Mouse (Mus musculus) spleen, postnatal 14 days (tissue): Measurements from ENCODE around the gene Slc31a1.

Source experiments
- DNase-seq, 2 experiments: peaks; one replicate each; pipeline ENCODE4 v3.0.0; 2021 to 2022; ENCODE audit warnings: low spot score in 2 of 2

Slc31a1 gene

DNA sequence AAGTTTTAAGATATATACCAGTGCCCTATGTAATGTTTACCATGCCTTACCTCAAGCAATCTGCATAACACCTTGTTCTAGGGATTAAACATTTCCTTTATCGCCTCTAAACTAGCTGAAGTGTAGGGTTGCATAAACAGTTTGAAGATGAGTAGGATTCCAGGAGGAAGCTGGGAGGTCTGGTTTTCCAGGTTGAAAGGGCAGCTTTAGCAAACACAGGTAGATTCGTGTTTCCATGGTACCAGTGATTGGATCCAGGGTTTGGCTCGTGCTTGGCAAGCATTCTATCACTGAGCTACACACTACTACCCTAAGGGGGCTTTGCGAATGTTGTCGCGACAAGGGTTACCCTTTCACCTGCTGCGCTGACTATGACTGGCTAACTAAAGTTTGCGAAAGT lies 3.8 kb downstream of the Slc31a1 start:
- DNase-seq: no peak

DNA sequence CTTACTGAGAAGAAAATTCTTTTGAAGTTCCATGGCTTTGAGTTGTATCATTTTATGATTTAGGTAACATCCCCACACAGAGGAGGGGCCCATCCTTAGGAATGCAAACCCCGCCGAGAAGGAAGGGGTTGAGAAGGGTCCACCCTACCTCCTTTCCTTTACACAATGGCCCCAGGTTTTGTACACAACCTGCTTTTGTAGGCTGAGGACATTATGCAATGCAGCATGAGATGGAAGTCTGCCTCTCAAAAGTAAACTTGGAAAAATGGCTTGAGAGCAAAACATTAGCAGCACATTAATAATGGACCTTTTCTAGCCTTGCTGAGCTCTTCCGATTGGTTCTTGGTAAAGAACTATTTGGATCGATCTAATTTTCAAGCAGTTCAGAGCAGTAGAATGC lies 5.8 kb downstream of the Slc31a1 start:
- DNase-seq: no peak

DNA sequence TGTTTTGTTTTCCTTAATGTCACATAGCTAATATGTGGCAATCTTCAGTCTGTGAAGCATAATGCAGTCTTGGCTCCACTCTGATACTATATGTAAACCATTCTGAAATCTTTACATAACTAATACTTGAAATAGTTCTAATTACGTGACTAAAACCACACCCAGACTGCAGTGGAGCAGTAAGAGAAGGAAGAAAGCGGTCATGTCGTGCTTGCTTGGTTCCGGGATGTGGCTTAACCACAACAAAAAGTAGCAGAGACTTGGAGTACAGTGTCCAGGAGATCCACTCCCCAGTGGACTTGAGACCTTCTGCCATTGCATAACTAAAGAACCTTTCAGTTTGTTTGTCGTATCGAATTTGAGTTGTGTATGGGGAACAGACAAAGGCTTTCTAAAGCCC lies 7.1 kb downstream of the Slc31a1 start:
- DNase-seq: no peak

DNA sequence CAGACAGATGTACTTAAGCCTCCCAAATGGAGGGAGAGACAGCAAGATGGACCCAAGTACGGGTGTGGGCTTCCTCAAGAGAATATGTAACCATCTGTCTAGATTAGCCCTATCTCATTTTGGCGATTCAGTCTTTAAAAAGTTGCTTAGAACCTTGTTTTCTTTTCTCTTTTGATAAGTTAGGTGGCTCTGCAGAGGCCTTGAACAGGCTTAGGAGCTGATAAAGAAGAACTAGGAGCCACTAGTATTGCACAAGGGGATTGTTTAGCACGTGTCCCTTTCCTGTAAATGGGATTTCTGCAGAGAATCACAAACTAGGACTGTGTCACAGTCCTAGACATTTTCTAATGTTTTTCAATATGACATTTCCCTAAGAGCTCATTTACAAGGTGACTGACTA lies 8.6 kb downstream of the Slc31a1 start:
- no peak for DNase-seq

DNA sequence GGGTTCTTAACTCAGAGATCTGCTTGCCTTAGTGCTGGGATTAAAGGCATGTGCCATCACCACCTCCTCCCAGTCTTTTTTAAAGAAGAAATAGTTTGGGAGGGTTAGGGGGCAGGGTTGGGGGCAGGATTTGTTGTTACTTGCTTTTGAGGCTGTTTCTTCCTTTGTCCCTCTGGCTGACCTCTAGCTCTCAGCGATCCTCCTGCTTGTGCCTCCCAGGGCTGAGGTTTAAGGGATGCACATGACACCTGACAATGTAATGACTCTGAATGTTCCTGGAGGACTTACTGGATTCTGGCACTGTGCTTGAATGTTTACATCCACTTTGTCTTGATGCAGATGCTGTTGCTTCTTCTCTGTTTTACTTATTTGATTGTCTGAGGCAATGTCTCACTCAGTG lies 11.9 kb downstream of the Slc31a1 start:
- DNase-seq: no peak

DNA sequence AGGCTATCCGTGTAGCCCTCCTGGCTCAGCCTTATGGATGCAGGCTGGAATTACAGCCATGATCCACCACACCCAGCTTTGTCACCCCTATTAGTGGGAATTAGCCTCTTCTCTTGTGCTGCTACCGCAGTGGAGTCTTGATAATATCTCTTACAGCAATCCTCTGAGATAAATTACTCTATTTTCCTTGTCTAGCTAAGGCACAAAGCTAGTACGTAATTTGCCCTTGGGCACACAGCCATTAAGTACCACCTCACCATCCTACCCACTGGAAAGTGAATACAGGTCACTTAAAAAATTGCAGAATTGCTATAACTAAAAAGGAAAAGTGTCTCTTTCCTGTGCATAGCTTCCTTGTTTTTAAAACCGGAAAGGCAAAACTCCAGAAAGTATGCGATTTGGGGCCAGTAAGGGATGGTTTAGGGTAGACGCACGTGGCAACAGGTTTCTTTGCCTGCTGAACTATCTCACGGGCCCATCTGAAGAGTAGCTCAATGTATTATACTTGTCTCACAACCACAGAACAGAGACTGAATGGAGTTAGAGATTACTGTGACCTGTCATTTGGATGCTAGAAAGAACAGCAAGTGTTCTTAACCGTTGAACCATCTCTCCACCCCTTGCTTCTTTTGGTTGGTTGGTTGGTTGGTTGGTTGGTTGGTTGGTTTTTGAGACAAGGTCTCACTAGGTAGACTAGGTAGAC lies 12.4 kb downstream of the Slc31a1 start:
- no peak for DNase-seq

DNA sequence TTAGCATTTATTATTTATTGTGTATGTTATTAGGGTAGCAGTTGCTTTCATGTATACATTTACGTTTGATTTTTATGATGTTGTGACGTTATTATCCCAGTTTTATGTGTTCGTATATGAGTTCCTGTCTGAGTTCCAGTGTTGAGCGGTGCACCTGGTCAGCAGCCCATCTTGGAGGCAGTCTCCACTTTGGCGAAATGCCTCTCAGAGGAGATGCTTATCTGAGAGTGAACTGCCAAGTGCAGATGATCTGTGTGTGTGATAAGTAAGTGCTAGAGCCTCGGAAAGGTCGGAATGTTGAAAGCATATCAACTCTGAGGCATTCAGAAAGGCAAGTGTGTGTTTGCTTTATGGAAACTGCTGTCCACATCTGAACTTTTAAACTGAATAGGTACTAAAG lies 13.1 kb downstream of the Slc31a1 start:
- no peak for DNase-seq

DNA sequence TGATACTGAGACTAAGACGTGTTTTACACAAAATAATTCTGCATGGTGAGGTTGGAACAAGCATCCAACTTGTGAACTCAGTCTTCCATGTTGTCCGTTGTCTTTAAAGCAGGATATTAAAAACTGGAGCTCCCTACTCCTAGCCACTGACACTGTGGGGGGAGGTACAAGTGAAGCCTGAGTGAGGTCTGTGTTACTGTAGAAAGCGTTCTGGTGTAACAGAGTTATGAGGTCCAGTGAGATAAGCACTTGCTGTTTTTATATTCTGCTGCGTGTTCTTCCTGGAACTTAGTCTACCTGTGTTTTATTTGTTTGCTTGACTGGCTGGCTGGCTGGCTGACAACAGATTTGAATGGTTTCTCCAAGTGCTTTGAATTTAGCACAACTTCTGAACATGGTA lies 13.8 kb downstream of the Slc31a1 start:
- no peak for DNase-seq

DNA sequence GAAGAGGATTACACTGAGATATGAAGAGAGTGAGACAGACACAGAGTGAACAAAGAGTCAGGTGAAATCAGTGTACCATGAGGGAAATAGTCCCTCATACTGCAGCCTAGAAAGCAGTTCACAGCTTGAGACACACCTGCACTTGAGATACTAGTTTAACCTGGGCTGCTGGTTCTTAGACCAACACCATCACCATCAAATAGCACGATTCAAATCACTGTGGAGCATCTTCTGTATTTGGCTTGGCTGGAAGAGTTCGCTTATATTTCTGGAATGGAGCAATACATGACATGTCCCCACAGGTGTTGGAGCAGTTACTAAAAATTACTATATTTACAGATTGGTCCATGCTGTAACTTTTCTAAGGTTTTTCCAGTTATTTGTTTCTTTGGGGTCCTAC lies 15.6 kb downstream of the Slc31a1 start:
- DNase-seq: no peak

DNA sequence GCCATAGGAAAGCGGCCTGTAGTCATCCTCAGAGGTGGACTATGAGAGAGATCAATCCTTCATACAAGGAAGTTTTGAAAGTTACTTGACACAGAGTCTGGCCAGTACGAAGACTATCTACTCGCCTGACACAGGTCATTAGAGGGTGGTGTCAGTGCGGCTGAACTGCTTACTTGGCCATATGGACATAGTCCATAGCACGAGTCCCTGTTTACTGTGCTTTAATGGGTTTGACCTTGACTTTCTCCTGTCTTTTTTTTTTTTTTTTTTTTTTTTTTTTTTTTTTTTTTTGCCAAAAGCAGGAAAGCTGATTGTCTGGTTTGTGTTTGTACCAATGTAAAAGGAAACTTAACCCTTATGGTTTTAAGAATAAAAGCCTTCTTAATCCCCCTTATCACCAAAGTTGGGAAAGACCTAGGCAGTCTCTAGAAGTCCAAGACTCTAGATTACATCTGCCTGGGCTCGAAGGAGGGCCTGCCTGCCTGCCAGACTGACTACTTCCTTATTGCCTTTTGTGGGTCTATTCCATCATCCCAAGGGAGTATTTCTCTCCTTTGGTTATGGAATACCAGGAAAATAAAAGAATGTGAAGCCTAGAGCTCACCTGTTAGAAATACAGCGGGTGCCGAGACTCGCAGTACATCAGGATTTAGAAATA lies 19.3 kb downstream of the Slc31a1 start:
- DNase-seq: no peak

DNA sequence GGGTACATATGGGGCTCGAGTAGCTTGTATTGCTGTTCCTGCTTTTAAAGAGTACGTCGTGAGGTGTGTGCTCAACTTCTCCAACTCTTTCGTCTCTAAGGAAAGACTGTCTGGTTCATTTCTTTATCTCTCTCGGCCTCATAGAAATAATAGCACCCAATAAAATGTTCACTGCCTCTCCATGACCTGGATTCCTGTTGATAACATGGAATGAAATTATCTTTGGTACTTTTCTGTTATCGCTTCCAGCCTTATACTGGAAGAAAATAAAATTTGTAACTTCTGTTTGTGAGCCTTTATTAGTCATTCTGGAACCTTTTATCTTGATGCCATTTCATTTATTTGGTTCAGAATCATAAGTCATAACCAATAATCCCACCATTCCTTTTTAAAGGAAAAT lies 22.7 kb downstream of the Slc31a1 start:
- no peak for DNase-seq

DNA sequence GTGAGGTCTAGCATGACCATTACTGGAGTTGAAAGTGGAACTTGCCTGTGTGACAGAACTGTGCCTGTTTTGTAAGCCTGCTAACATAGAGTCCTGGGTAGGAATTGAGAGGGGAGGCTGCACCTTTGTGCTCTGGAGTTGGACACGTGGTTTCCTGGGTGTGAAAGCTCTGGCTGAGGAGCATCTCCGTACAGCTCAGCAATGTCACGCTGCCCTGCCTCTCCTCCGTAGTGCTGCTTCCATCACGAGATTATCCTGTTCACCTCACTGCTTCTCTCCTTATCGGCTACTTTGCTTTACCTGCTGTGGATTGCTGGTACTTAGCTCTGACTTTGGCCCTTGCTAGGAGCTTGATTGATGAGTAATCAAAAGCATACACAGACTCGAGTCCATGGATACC lies 23.2 kb downstream of the Slc31a1 start:
- no peak for DNase-seq

DNA sequence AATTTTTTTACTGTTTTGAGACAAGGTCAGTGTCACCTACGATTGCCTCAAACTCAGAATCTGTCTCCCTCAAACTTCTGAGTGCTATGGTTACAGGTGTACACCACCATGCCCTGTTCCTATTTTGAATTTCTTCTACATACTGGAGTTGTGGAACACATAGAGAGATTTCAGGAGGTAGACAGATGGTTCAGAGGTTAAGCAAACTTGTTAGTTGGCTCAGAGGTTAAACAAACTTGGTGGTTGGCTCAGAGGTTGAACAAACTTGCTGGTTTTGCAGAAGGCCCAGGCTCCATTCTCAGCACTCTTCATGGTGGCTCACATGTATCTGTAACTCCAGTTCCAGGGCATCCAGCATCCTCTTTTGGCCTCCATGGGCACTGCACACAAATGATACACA lies 23.6 kb downstream of the Slc31a1 start:
- no peak for DNase-seq

DNA sequence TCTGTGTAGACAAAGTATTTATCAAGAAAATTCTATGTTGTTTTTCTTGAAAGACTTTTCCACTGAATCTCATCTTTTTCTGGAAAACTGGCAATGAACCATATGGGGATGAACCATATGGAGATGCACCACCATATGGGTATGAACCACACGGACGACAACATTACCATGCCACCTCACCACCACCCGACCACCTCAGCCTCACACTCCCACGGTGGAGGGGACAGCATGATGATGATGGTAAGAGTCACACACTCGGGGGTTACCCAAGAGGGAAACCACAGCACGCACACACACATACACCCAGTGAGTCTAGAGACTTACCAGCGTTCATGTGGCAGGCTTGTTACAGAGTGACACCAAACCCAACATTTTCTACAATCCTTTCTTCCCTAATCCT lies 24.9 kb downstream of the Slc31a1 start:
- no peak for DNase-seq

DNA sequence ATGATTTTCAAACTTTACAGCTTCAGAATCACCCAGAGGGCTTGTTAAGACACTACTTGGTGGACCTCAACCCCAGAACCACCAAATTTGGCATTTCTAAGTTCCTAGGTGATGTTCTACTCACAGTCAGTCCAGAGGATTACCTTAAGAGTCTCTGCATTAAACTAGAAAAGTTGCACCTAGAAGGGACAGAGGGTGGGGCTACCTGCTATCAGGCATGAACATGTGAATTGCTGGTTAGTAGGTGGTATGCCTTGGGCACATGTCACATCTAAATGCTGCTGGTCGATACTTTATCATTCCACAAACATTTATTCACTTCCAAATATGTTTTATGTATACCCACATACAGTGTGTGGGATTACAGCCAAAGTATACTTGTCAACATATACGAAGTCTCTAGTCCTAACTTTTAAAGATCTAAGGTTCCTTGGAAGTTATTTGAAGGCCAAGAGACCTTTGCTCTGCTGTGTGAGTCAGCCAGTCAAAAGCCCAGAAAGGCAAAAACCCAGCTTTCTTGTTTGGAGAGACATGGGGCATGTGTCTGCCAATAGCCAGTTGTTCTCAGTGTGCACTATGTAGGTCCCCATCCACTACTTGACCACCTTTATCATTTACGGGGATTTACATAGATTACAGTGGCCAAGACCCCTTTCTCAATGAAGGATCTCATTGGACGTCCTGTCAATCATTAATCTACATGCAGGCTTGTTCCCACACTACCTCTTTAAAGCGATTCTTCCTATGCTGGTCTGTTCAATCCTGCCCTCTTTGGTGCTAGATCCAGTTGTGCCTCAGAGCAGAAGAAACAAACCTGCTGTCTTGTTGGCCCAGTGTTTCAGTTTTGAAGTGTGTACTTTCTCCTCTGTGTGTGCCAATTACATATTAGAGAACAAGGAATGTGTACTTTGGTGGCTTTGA lies 29.3 kb downstream of the Slc31a1 start:
- DNase-seq: no peak

DNA sequence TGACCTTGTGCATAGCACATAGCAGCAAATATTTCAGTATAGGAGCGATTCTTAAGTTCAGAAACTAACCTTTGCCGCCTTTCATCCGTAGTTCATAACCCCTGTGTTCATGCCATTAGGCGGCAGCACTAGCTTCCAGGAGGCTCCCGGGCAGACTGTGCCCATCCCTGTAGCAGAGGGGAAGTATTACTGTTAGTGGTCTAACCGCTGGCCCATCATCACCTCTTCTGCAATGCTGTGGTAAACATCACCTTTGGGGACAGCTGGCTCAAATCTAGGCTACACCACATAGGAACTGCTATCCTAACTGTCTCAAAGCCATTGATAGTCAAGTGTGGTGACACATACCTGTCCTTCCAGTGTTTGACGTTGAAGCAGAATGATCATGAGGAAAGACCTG lies 31.4 kb downstream of the Slc31a1 start:
- no peak for DNase-seq

DNA sequence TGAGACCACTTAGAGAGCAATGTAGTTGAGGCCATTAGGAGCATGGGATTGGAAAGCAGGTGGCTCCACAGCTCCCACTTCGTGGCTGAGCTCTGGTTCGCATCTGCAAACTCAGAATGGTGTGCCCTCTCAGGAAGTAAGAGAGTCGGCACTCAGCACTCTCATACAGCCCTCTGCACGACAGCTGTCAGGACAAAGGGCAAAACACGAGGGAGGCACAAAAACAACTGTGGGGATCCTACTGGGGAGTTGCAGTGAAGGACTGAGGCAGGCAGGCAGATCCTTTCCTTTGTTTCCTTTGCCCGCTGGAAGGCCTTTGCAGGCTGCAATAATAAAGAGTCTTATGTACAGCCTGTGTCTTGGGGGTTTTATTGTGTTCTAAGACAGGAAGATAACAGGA lies 32.9 kb downstream of the Slc31a1 start:
- DNase-seq: no peak

DNA sequence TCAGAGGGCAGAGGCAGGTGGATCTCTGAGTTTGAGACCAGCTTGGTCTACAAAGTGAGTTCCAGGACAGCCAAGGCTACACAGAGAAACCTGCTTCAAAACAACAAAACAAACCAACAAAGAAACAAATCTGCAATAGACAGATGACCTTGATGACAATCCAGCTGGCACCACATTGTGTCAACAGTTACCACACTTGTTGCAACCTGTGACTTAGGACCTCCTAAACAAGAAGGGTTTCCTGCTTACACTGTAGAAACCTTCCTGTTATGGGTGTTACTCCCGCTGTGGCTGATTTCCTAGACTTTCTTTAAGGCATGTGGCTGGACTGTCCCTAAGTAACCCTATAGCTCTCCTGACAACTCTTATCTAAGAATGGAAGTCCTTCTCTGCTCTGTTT lies 35.3 kb downstream of the Slc31a1 start:
- DNase-seq: no peak

DNA sequence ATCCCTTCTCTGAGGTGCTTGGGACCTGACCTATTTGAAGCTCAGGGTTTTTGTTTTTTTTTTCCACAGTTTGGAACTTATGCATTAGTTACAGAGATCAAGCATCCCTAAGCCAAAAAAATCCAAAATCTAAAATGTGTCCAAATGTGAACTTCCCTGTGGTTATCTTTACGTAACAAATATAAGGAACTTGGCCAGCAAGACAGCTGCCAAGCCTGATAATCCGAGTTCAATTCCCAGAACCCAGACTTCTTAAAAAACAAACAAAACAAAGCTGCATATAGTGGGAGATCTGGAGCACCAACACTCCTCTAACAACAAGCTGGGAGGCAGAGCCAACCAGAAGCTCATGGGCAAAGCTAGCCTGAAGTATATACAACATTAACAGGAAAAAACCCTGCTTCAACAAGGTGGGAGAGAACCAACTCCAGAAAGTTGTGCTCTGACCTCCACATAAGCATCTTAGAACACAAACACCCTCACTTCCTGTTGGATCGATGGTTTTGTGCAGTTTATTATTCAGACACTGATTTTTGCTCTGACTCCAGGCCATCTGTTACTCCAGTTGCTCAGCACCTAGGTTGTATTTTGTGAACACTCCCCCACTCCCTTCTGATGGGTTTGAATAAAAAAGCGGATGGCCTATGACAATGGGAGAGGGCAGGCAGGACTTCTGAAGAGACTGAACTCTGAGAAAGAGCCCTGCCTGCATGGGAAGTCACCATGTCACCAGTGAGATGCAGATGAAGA lies 37.3 kb downstream of the Slc31a1 start:
- no peak for DNase-seq

DNA sequence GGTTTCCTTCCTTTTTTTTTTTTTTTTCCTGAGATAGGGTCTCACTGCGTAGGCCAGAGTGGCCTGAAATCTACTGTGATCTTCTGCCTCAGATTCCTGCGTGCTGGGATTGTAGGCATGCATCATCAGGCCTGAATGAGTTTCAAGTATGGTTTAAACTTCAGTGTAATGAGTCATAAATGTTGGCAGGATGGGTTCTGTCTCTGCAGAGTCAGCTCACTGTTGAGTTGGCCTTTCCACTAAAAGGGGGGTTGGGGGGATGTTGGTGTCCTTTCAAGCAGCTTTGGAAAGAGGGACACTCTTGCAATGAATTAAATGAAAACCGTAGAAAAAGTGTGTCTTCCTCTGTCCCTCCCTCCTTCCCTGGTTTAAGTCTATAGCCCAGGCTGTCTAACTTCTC lies 38.4 kb downstream of the Slc31a1 start:
- no peak for DNase-seq

DNA sequence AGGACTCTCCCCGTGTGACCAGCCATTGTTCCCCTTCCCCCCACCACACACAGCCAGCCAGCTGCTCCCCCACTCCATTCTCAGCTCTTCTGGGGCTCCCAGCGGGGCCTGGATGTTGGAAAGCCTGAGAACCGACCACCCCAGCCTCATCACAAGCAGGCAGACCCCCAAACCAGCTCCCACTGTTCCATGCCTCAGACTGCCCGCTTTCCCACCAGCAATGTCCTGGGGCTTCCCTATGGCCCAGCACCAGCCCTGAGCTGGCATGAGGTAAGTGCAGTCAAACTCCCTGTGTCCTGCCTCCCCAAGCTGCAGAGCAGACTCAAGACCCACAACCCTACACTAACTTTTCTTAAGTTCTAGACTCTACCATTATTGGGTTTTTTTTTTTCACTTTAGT lies 45.6 kb downstream of the Slc31a1 start:
- no peak for DNase-seq
